Mouse (Mus musculus): ENCODE results near the gene Acaca. TPM values are rescaled to one million over a fixed set of nuclear protein-coding genes. Genes with fewer than 3 reads are reported as not detected.

Gene Acaca
- polyA plus RNA-seq, 1 experiment from 2014 or later = 25.2 TPM

DNA sequence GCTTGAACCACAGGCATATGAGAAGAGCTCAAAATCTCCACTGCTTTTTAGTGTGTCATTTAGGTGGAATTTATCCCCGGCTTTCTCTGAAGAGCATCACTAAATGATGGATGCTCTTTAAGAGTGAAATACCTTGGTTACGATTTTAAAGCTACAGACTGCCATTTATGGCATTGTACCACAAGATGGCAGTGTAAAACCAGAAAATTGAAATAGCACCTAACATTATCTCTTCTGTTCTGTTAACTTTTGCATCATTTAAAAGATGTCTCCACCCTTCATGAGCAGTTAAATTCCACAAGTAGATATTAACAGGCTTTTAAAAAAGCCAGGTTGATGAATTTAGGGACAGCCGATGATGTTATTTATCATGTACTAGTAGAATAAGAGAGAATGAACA lies 135.0 kb downstream of the Acaca start:
- H3K4me2 ChIP-seq = no peak overlapping the region
- no peak overlapping the region for H3K4me3 ChIP-seq
- H3K36me3 ChIP-seq = peaks cover 57% of the 10 kb centered on the region
- no peak overlapping the region for H3K27ac ChIP-seq (replicated peaks)
- no peak for ATAC-seq (ENCODE audit: low FRiP score, low read depth)
- H3K9me3 ChIP-seq = no peaks in the 10 kb centered on the region
- H3K4me1 ChIP-seq (replicated peaks) = no peaks in the 10 kb centered on the region
- H3K27me3 ChIP-seq = no peaks in the 10 kb centered on the region
- WGBS = 61% methylated on average over 3 of the region's 3 CpGs
- H3K9ac ChIP-seq = no peak overlapping the region

DNA sequence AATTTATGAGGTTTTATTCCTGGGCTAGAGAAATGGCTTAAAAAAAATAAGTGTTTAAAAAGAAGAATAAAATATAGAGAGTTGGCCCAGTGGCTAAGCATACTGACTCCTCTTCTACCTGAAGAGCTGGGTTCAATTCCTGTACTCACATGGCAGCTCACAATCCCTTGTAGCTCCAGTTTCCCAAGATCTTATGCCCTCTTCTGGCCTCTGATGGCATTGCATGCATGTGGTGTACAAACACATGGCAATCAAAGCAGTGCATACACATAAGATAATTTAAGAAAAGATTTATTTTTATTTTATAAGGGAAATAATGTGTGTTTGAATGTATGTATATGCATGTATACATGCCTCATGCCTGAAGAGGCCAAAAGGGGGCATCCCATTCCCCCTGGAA lies 138.6 kb downstream of the Acaca start:
- no peak overlapping the region for H3K9ac ChIP-seq
- H3K4me3 ChIP-seq = no peak overlapping the region
- peaks cover 39% of the 10 kb centered on the region for H3K36me3 ChIP-seq
- ATAC-seq (ENCODE audit: low FRiP score, low read depth) = no peak
- no peak overlapping the region for H3K4me2 ChIP-seq
- no peak overlapping the region for H3K27ac ChIP-seq (replicated peaks)
- no peaks in the 10 kb centered on the region for H3K9me3 ChIP-seq
- peaks cover 21% of the 10 kb centered on the region for H3K4me1 ChIP-seq (replicated peaks)
- no peaks in the 10 kb centered on the region for H3K27me3 ChIP-seq

DNA sequence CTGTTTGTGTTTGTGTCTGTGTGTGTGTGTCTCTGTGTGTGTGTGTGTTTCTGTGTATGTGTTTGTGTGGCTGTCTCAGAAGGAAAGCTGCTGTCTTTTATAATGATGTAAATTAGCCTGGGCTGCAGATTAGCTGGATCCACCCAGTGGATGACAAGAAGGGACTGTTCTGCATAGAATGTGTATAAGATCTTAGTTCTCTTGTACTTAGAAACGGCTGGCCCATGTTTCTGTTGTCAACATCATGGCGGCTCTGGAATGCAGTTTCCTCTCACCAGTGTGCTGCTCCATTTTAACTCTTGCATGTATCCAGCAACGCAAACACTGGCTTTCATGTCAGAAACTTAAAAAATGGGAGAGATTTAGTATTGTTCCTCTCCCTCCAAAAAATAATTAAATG lies 141.0 kb downstream of the Acaca start:
- H3K4me3 ChIP-seq = no peak overlapping the region
- WGBS = 53% methylated on average over 3 of the region's 3 CpGs
- peaks cover 21% of the 10 kb centered on the region for H3K4me1 ChIP-seq (replicated peaks)
- no peak for ATAC-seq (ENCODE audit: low FRiP score, low read depth)
- H3K27me3 ChIP-seq = no peaks in the 10 kb centered on the region
- peak overlapping the region; percentile 80; the same call in 1 of the 2 replicates for H3K27ac ChIP-seq (replicated peaks)
- peaks cover 28% of the 10 kb centered on the region for H3K36me3 ChIP-seq
- no peak overlapping the region for H3K9ac ChIP-seq
- H3K4me2 ChIP-seq = no peak overlapping the region
- no peaks in the 10 kb centered on the region for H3K9me3 ChIP-seq

DNA sequence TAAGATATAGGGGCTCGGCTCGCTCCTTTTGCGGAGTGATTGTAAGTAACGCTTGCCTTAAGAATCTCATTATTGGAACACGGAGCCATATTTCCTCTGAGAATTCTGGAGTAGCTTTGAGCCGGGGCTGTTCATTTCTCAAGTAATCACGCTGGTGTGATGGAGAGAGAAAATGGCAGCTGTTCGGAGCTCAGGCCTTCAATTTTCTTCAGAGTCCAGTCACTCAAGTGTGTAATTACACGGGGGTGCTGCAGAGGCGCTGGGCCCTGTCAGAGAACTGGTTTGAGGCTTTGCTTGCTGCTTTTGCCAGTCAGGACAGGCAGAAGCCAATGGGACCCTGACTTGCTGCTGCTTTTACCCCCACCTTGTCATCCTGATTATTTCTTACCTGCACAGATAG lies 142.5 kb downstream of the Acaca start:
- 32% methylated on average over 10 of the region's 10 CpGs for WGBS
- Histone ChIP-seq H3K4me1 (replicated peaks) (peaks cover 25% of the 10 kb centered on the region), H3K36me3 (peaks cover 18% of the 10 kb centered on the region), H3K27me3 (no peaks in the 10 kb centered on the region), H3K27ac (replicated peaks) (peak overlapping the region; percentile 80), H3K4me3 (no peak overlapping the region), H3K9ac (no peak overlapping the region), H3K9me3 (no peaks in the 10 kb centered on the region), H3K4me2 (no peak overlapping the region)
- ATAC-seq (ENCODE audit: low FRiP score, low read depth) = peak; percentile 72; the same call in 1 of the 2 replicates

DNA sequence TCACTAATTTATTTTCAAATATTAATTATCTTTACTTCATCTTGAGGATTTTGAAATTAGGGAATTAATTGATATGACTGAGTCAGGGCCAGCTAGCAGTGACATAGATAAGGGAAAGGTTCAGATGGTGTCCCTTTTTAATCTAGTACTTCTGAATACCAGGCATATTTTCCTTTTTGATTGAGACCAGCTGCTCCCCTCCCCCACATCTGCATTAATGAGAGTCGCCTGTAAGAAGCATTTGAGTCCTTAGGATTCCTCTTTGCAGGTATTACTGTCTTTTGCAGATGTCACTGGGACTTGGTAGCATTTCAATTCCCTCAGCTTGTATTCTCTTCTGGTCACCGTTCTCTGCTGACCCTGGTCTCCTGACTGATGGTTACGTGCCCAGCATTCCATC lies 143.1 kb downstream of the Acaca start:
- Histone ChIP-seq H3K36me3 (peaks cover 14% of the 10 kb centered on the region), H3K27ac (replicated peaks) (peak overlapping the region; percentile 80), H3K9me3 (no peaks in the 10 kb centered on the region), H3K4me1 (replicated peaks) (peaks cover 28% of the 10 kb centered on the region), H3K9ac (no peak overlapping the region), H3K4me3 (no peak overlapping the region), H3K4me2 (no peak overlapping the region), H3K27me3 (no peaks in the 10 kb centered on the region)
- ATAC-seq (ENCODE audit: low FRiP score, low read depth) = no peak
- 57% methylated on average over 3 of the region's 3 CpGs for WGBS

DNA sequence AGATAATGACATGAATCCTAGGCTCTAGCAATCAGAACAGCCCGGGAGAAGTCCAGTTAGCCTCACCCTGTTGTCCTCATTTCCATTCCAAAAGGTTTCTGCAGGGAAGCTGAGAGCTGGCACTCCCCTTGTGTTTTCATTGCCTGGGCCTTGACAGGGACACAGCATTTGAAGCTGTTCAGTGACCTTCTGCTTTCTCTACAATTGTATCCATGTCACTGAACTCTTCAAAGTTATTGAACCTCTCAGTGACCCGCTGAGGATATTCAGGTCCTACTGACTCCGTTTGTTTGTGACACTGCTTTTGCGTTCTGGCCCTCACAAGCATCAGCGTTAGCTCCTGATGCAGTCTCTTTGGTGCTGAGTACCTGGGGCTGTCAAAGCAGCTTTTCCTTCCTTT lies 147.5 kb downstream of the Acaca start:
- H3K36me3 ChIP-seq = peaks cover 14% of the 10 kb centered on the region; the same call in 1 of the 2 replicates
- H3K4me3 ChIP-seq = no peak overlapping the region
- no peak overlapping the region for H3K27ac ChIP-seq (replicated peaks)
- peaks cover 21% of the 10 kb centered on the region for H3K4me1 ChIP-seq (replicated peaks)
- ATAC-seq (ENCODE audit: low FRiP score, low read depth) = no peak
- H3K27me3 ChIP-seq = no peaks in the 10 kb centered on the region
- 15% methylated on average over 5 of the region's 5 CpGs for WGBS
- H3K9me3 ChIP-seq = no peaks in the 10 kb centered on the region
- H3K9ac ChIP-seq = no peak overlapping the region
- H3K4me2 ChIP-seq = no peak overlapping the region

DNA sequence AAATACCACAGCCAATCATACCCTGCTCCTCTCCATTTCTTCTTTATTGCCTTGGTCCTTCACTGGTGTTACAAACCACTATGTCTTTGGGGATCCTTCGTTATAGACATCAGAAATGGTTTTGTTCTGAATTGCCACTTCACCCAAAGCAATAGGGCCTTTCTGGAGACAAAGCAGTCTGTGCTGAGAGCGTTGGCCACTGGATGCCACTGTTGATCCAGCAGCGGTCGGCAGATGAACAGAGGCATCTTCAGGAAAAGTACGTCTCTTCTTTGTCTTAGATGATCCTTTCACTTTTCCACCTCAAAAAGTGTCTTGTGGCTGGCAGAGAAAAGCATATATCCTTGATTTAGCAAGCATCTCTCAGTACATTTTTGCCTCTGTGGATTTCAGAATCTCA lies 151.8 kb downstream of the Acaca start:
- Histone ChIP-seq H3K27me3 (no peaks in the 10 kb centered on the region), H3K9me3 (no peaks in the 10 kb centered on the region), H3K27ac (replicated peaks) (peak overlapping the region; percentile 62), H3K36me3 (0 out of 2 replicates have a peak, but pooled peaks cover 9% of the 10 kb centered on the region), H3K4me3 (no peak overlapping the region), H3K9ac (no peak overlapping the region), H3K4me1 (replicated peaks) (peaks cover 20% of the 10 kb centered on the region), H3K4me2 (no peak overlapping the region)
- 28% methylated on average over 5 of the region's 5 CpGs for WGBS
- ATAC-seq (ENCODE audit: low FRiP score, low read depth) = no peak

DNA sequence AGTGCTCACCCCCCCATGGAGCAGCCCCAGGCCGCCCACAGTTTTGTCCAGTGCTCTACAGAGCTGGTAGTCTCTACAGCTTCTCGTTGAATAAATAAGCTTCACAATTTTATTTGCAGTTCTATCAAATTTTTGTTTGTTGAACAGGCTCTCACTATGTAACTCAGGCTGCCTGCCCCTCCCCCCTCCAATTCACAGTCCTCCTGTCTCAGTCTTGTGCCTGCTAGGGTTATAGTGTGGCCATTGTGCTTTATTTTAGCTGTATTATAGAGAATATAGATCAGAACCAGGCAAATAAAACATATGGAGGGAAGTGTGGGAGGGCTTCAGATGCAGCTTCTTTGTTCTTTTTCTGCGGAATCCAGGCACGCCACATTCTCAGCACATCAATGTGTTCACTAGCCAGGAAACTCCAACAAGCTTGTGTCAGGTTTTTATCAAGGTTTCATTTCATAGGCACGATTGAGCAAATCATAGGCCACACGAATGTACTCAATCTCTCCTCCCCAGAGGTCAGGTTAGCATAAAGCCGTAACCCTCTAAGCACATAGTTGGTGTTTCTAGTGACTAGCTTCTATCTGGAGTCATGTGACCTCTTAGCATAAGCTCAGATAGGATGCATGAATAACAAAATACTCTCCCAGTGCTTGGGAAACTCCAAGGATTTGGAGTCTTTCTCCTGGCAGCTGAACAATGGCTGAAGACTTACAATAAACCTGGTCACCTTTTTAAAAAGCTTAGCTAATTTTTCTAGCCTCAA lies 153.7 kb downstream of the Acaca start:
- Histone ChIP-seq H3K4me1 (replicated peaks) (peaks cover 17% of the 10 kb centered on the region), H3K9ac (no peak overlapping the region), H3K27me3 (no peaks in the 10 kb centered on the region), H3K36me3 (0 out of 2 replicates have a peak, but pooled peaks cover 9% of the 10 kb centered on the region), H3K4me3 (no peak overlapping the region), H3K4me2 (no peak overlapping the region), H3K27ac (replicated peaks) (peak overlapping the region; percentile 35), H3K9me3 (no peaks in the 10 kb centered on the region)
- WGBS = 55% methylated on average over 7 of the region's 7 CpGs
- no peak for ATAC-seq (ENCODE audit: low FRiP score, low read depth)

DNA sequence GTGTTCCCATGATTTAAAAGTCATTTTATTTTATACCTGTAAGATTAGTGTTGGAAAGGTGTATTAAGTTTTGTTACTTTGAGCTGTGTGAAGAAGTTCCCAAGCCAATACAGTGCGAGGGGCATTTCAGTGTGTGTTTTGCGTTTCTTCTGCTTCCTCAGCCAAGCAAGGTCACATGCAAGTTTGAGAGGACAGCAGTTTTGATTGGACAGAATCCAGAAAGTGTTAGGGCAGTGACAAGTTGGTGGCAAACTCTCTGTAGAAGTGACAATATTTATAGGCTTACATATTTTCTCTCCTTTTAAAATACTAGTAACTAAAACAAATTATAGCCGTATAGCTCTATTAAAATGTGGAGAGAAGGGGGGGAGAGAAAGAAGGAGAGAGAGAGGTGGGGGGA lies 161.3 kb downstream of the Acaca start:
- H3K36me3 ChIP-seq = no peaks in the 10 kb centered on the region; the same call in 1 of the 2 replicates
- no peak overlapping the region for H3K4me2 ChIP-seq
- ATAC-seq (ENCODE audit: low FRiP score, low read depth) = no peak
- no peaks in the 10 kb centered on the region for H3K27me3 ChIP-seq
- no peaks in the 10 kb centered on the region for H3K9me3 ChIP-seq
- no peak overlapping the region for H3K9ac ChIP-seq
- 71% methylated on average over 3 of the region's 3 CpGs for WGBS
- H3K4me1 ChIP-seq (replicated peaks) = peaks cover 7% of the 10 kb centered on the region
- no peak overlapping the region for H3K27ac ChIP-seq (replicated peaks)
- H3K4me3 ChIP-seq = no peak overlapping the region

DNA sequence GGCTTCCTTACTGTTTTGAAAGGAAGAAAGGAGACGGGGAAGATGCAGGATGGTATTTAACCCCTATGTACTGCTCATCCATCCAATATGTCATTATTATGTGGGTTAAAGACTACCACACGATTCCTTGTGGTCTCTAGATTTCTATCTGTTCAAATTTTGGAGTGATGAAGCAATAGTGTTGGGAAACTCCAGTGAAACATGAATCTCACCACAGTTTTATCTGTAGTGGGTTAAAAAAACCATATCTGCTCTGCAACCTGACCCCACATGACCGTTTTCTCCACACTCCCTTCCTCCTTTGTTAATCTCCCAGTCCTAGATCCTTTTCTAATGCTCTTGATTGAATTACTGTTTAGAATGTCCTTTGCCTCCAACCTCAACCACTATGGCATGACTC lies 163.1 kb downstream of the Acaca start:
- no peak for ATAC-seq (ENCODE audit: low FRiP score, low read depth)
- no peaks in the 10 kb centered on the region for H3K27me3 ChIP-seq
- no peak overlapping the region for H3K4me2 ChIP-seq
- no peaks in the 10 kb centered on the region for H3K4me1 ChIP-seq (replicated peaks)
- H3K27ac ChIP-seq (replicated peaks) = no peak overlapping the region
- no peak overlapping the region for H3K9ac ChIP-seq
- WGBS = 73% methylated on average over 3 of the region's 3 CpGs
- H3K4me3 ChIP-seq = no peak overlapping the region
- no peaks in the 10 kb centered on the region; the same call in 1 of the 2 replicates for H3K36me3 ChIP-seq
- no peaks in the 10 kb centered on the region for H3K9me3 ChIP-seq

DNA sequence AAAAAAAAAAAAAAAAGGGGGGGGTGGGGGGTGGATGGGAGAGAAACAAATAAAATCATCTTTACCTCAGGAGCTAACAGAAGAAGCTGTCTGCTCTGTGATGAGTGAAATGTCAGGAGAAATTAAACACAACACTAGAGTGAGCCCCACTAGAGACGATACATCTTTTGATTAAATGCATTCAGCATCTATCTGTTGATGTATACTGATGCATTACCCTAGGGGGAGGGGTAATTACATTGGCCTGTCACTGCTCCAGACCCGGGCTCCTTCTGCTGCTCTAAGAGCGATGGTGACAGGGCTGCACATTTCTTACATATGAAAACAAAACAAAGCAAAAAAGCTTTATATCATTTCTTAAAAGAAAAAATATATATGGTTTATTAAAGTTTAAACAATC lies 163.8 kb downstream of the Acaca start:
- Histone ChIP-seq H3K9ac (no peak overlapping the region), H3K27me3 (no peaks in the 10 kb centered on the region), H3K36me3 (no peaks in the 10 kb centered on the region; the same call in 1 of the 2 replicates), H3K4me1 (replicated peaks) (no peaks in the 10 kb centered on the region), H3K27ac (replicated peaks) (no peak overlapping the region), H3K4me3 (no peak overlapping the region), H3K9me3 (no peaks in the 10 kb centered on the region), H3K4me2 (no peak overlapping the region)
- no peak for ATAC-seq (ENCODE audit: low FRiP score, low read depth)
- WGBS = 45% methylated on average over 3 of the region's 3 CpGs

DNA sequence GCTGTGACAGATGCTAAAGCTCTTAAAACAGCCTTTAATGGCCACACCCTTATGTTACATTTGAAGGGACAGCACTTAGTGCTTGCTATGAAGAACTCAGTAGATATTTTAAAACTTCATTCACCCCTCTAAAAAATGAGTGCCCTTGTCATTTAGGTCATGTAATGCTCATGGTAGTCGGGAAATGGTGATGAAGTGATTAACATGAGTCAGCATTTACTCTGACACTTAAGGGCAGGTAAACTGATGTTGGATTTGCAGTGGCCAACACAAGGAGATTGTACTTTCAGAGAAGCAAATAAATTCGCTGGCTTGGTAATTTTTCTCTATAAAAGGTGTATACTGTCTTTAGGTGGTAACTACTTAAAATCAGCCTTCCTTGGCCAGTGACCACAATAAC lies 166.9 kb downstream of the Acaca start:
- H3K9me3 ChIP-seq = no peaks in the 10 kb centered on the region
- H3K27ac ChIP-seq (replicated peaks) = no peak overlapping the region
- no peaks in the 10 kb centered on the region for H3K4me1 ChIP-seq (replicated peaks)
- ATAC-seq (ENCODE audit: low FRiP score, low read depth) = no peak
- H3K4me3 ChIP-seq = no peak overlapping the region
- peaks cover 10% of the 10 kb centered on the region; the same call in 1 of the 2 replicates for H3K36me3 ChIP-seq
- no peaks in the 10 kb centered on the region for H3K27me3 ChIP-seq
- WGBS = 95% methylated on average over 2 of the region's 2 CpGs
- no peak overlapping the region for H3K4me2 ChIP-seq
- H3K9ac ChIP-seq = no peak overlapping the region

DNA sequence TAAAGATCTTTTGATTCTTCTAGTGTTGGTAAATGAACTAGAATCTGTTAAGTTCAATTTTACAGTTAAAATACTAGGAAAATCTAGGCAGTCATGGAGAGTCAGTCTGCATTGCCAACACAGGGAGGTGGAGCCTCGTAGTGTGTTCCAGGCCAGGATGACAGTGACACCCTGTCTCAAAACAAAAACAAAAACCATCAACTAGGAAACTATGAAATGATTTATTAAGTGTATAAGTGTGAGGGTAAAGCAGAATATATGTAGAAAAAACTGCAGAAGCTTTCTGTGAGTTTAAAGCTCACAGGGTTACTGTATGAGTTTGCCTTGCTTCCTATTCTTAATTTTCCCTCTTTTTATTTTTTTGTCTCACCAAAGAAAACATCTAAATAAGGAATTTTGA lies 176.0 kb downstream of the Acaca start:
- H3K4me3 ChIP-seq = no peak overlapping the region
- no peaks in the 10 kb centered on the region for H3K4me1 ChIP-seq (replicated peaks)
- 85% methylated on average over 1 of the region's 1 CpGs for WGBS
- no peak for ATAC-seq (ENCODE audit: low FRiP score, low read depth)
- H3K9me3 ChIP-seq = no peaks in the 10 kb centered on the region
- no peak overlapping the region for H3K27ac ChIP-seq (replicated peaks)
- H3K4me2 ChIP-seq = no peak overlapping the region
- no peaks in the 10 kb centered on the region for H3K27me3 ChIP-seq
- peaks cover 14% of the 10 kb centered on the region; the same call in 1 of the 2 replicates for H3K36me3 ChIP-seq
- no peak overlapping the region for H3K9ac ChIP-seq
